Mouse (Mus musculus) midbrain, embryonic 13.5 days (tissue): ENCODE data around the gene Efcab8. TPM values are rescaled to one million over a fixed set of nuclear protein-coding genes. Genes with fewer than 3 reads are reported as not detected.
"Not testable (repeated sequence)": the region's sequence is repeated elsewhere in the genome, so short reads cannot be mapped to it uniquely, and the experiment has no call there.

Source experiments
- ATAC-seq: fragments of 200-750 bp; cut with Nextera tagmentation; 2 replicates; pipeline ENCODE4 v1.8.0; 2017; ENCODE audit warnings: mild to moderate bottlenecking, moderate TSS enrichment, moderate library complexity
- H3K27ac ChIP-seq: fragments of 300-500 bp; sonication (generic); 2 replicates; pipeline ENCODE4 v1.5.1; 2015; ENCODE audit warnings: inconsistent platforms, mild to moderate bottlenecking, moderate library complexity
- H3K27me3 ChIP-seq: fragments of 300-500 bp; sonication (generic); 2 replicates; pipeline ENCODE4 v1.6.1; 2015; ENCODE audit warnings: mild to moderate bottlenecking, inconsistent platforms
- H3K36me3 ChIP-seq: fragments of 300-500 bp; sonication (generic); 2 replicates; pipeline ENCODE4 v1.6.1; 2015; ENCODE audit warnings: mild to moderate bottlenecking, inconsistent platforms
- H3K4me1 ChIP-seq: fragments of 300-500 bp; sonication (generic); replicated peaks from 2 replicates; pipeline ENCODE4 v1.6.1; 2015; ENCODE audit warnings: inconsistent platforms
- H3K4me2 ChIP-seq: fragments of 300-500 bp; sonication (generic); replicated peaks from 2 replicates; pipeline ENCODE4 v1.6.1; 2015; ENCODE audit warnings: moderate library complexity, mild to moderate bottlenecking, inconsistent platforms
- H3K4me3 ChIP-seq: fragments of 300-500 bp; sonication (generic); replicated peaks from 2 replicates; pipeline ENCODE4 v1.5.1; 2015; ENCODE audit warnings: mild to moderate bottlenecking, inconsistent platforms
- H3K9ac ChIP-seq: fragments of 300-500 bp; sonication (generic); replicated peaks from 2 replicates; pipeline ENCODE4 v1.6.1; 2015; ENCODE audit warnings: mild to moderate bottlenecking, inconsistent platforms
- H3K9me3 ChIP-seq: fragments of 300-500 bp; sonication (generic); 2 replicates; pipeline ENCODE4 v1.6.1; 2016; ENCODE audit warnings: mild to moderate bottlenecking, inconsistent platforms
- WGBS: fragments of 180-500 bp; shearing (Covaris S2); methylation state at CpG from one replicate; pipeline ENCODE4 v1.1.7; 2015; 5-methylcytosine and 5-hydroxymethylcytosine counted together
- polyA plus RNA-seq: library from polyadenylated mRNA; unstranded; fragments of >200 nt; fragmentation: Nextera tagmentation; extraction: Ambion mirVana; gene quantifications from 2 replicates; pipeline ENCODE4 v1.2.1, GENCODE M21; 2015

Gene Efcab8
- polyA plus RNA-seq, 1 experiment from 2014 or later = not detected

DNA sequence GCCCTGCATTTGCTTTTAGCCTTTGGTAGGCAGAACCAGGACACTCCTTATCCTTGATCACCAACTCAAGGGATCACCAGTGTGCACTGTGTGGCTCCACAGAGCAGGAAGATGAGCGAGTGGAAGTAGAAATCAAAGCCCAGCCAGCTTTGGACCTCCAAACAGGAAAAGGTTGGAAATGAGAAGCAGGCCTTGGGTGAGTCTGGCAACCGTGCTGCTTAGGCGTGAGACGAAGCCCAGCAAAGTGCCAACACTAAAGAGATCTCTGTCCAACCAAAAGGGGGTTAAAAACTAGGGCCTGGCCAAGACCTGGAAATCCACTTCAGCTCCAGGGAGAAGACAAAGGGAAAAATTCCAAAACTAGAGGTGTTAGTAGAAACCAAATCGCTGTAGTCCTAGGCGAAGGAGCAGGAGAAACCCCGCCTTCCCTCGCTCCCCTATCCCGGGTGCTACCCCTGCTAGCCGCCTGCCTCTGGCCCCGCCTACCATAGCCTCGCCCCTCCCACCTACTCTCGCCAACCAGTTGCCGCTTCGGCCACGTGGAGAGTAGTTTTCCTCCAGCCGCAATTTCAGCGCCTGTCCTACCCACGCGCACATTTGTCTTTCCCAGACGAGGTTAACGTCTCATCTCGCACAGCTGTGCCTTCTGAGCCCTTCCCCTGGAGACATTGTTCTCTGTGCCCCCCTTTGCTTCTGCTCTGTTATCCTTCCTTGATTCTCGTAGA, 931 bp upstream of the Efcab8 start:
- 15% methylated on average over 24 of the region's 24 CpGs for WGBS
- peak; percentile 76 for ATAC-seq
- Histone ChIP-seq H3K27ac (no peak overlapping the region), H3K4me2 (peak overlapping the region; percentile 54), H3K4me1 (peaks cover 10% of the 10 kb centered on the region), H3K4me3 (peak overlapping the region; percentile 16), H3K9ac (0 out of 2 replicates have a peak overlapping the region, but pooled peaks have one; percentile 26), H3K36me3 (peaks cover 11% of the 10 kb centered on the region), H3K27me3 (no peaks in the 10 kb centered on the region; the same call in 1 of the 2 replicates), H3K9me3 (no peaks in the 10 kb centered on the region)

DNA sequence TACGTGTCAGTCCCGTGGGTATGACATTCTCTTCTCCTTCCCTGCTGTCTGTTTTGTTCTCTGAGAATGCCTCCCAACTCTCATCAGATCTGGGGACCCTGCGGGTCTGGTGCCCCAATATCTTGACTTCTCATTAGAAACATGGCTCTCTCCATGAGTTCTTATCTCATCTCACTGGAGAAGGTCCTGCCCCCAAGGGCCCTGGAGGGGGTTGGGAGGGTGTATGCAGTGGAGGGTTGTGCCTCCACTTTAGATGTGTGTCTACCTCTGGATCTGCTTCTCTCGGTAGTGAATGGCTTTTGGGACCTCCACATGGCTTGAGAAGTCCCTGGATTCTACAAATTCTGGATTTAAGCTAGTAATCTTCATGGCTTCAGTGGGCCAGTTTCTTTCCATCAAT, 1.4 kb downstream of the Efcab8 start:
- 86% methylated on average over 4 of the region's 4 CpGs for WGBS
- no peaks in the 10 kb centered on the region for H3K9me3 ChIP-seq
- H3K36me3 ChIP-seq = no peaks in the 10 kb centered on the region
- no peak overlapping the region for H3K4me3 ChIP-seq
- no peaks in the 10 kb centered on the region; the same call in 1 of the 2 replicates for H3K27me3 ChIP-seq
- no peak overlapping the region for H3K4me2 ChIP-seq
- ATAC-seq = no peak
- H3K9ac ChIP-seq = no peak overlapping the region
- H3K27ac ChIP-seq = no peak overlapping the region
- peaks cover 10% of the 10 kb centered on the region for H3K4me1 ChIP-seq

DNA sequence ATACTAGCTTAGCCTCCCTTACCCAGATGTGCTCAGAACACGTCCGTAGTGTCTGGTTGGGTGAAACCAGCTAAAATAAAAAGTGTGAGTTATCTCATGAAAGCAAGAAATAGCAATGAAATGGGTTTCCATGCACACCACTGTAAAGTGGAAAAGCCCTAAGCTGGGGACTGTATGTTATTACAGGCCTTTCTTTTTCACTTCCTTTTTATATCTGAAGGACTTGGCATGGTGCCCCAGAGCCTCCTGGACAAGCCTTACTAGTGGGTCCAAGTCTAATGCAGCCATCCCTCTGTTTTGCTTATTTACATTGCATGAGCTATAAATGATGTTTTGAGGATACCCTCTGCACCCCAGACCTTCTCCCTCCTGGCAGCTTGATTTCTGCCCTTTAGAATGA, 4.9 kb downstream of the Efcab8 start:
- H3K4me2 ChIP-seq = no peak overlapping the region
- ATAC-seq = no peak
- no peak overlapping the region for H3K27ac ChIP-seq
- H3K27me3 ChIP-seq = no peaks in the 10 kb centered on the region; the same call in 1 of the 2 replicates
- no peaks in the 10 kb centered on the region for H3K9me3 ChIP-seq
- H3K4me1 ChIP-seq = no peaks in the 10 kb centered on the region
- WGBS = 91% methylated on average over 2 of the region's 2 CpGs
- H3K4me3 ChIP-seq = no peak overlapping the region
- H3K9ac ChIP-seq = no peak overlapping the region
- no peaks in the 10 kb centered on the region for H3K36me3 ChIP-seq

DNA sequence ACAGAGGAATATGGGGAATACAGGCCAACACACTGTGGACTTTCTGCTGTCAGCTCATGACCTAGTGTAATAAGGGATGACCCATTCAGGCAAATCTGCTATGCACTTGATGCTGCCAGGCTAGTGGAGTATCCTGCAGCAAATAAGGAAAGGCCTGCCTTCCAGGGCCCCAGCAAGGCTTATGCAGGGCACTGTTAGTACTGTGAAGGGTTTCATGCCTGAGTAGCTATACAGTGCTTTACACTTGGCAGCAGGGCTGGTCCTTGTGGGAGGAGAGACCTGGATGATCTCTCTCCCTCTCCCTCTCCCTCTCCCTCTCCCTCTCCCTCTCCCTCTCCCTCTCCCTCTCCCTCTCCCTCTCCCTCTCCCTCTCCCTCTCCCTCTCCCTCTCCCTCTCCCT, 13.6 kb downstream of the Efcab8 start:
- H3K9ac ChIP-seq = no peak overlapping the region
- H3K9me3 ChIP-seq = no peaks in the 10 kb centered on the region
- no peak overlapping the region for H3K27ac ChIP-seq

DNA sequence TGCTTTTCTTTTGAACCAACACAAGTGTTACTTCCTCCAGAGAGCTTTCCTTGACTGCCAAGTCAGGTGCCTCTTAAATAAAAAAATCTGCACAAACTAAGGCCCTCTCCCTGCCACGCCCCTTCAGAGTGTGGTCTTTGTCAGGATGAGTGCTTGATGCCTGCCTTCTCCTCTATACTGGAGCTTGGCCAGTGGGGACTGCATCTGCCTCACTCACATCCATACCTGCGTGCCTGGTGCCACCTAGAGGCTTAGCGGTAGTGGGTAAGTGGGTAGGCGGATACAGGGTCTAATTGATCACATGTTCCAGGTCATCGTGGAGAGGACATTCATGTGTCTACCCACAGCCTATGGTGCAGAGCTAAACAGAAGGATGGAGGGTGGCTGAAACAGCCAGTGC, 15.4 kb downstream of the Efcab8 start:
- 64% methylated on average over 5 of the region's 5 CpGs for WGBS
- Histone ChIP-seq H3K36me3 (no peaks in the 10 kb centered on the region), H3K27ac (no peak overlapping the region), H3K27me3 (no peaks in the 10 kb centered on the region), H3K9me3 (no peaks in the 10 kb centered on the region), H3K9ac (no peak overlapping the region), H3K4me3 (no peak overlapping the region), H3K4me1 (no peaks in the 10 kb centered on the region), H3K4me2 (no peak overlapping the region)
- no peak for ATAC-seq

More for the DNA sequence above, 13.6 kb downstream of the Efcab8 start:
- no peaks in the 10 kb centered on the region for H3K4me1 ChIP-seq
- no peak for ATAC-seq
- no peak overlapping the region for H3K4me2 ChIP-seq
- H3K4me3 ChIP-seq = no peak overlapping the region
- H3K36me3 ChIP-seq = no peaks in the 10 kb centered on the region
- H3K27me3 ChIP-seq = no peaks in the 10 kb centered on the region

DNA sequence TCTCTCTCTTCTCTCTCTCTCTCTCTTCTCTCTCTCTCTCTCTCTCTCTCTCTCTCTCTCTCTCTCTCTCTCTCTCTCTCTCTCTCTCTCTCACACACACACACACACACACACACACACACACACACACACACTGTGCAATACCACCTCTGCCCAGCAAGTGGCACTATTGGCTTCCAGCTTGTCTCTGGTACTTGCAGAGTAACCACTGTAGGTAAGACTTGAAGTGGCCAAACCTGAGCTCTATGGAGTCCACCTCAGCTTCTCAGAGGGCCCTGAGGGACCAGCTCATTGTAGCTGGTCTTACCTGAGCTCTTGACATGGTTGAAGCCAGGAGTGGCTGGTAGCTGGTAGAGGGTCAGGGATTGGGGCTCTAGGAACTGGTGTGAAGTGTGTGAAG, 27.7 kb downstream of the Efcab8 start:
- H3K4me3 ChIP-seq, H3K36me3 ChIP-seq, H3K9ac ChIP-seq, H3K4me1 ChIP-seq, H3K27me3 ChIP-seq, H3K9me3 ChIP-seq, ATAC-seq, H3K4me2 ChIP-seq, H3K27ac ChIP-seq: not testable (repeated sequence)

DNA sequence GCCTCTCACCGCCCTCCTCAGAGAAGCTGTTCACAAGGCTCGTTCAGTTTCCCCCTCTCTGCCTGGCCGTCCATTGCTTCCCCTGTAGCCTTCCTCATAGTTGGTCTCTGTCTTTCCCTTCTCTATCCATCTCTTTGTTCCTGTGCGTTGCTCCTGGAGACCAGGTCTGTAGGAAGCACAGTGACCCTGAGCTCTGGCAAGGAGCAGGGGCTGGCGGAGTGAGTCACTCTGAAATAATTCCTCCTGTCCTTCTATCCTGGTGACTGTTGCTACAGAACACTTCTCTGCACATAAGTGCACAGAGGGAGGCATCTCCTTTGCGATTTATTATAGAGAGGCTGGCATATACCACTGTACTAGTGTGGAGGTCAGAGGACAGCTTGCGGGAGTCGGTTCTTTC, 28.4 kb downstream of the Efcab8 start:
- no peak for ATAC-seq
- Histone ChIP-seq H3K4me3 (no peak overlapping the region), H3K27ac (no peak overlapping the region), H3K27me3 (no peaks in the 10 kb centered on the region), H3K9ac (no peak overlapping the region), H3K4me1 (no peaks in the 10 kb centered on the region), H3K9me3 (no peaks in the 10 kb centered on the region), H3K36me3 (no peaks in the 10 kb centered on the region), H3K4me2 (no peak overlapping the region)
- 79% methylated on average over 8 of the region's 8 CpGs for WGBS

DNA sequence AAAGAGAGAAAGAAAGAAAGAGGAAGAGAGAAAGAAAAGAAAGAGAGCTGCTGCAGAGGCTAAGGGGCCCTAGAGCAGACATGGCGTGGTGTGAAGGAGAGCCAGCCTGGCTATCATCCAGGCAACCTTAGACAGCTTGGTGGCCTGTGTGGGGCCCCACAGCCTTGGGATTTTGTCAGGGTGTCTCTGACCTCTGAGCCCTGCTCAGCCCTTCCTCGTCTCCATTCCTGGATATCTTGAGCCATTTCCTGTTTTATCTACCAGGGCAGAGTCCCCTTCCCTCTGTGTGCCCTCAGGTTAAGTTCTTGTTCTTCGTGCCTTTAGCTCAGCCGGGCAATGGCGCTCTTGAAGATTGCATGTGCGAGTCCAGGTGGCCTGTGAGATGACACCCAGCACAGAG, 29.1 kb downstream of the Efcab8 start:
- Histone ChIP-seq H3K4me1 (no peaks in the 10 kb centered on the region), H3K36me3 (no peaks in the 10 kb centered on the region), H3K9ac (no peak overlapping the region), H3K4me3 (no peak overlapping the region), H3K9me3 (no peaks in the 10 kb centered on the region), H3K4me2 (no peak overlapping the region), H3K27ac (no peak overlapping the region), H3K27me3 (no peaks in the 10 kb centered on the region)
- no peak for ATAC-seq
- 88% methylated on average over 6 of the region's 6 CpGs for WGBS

DNA sequence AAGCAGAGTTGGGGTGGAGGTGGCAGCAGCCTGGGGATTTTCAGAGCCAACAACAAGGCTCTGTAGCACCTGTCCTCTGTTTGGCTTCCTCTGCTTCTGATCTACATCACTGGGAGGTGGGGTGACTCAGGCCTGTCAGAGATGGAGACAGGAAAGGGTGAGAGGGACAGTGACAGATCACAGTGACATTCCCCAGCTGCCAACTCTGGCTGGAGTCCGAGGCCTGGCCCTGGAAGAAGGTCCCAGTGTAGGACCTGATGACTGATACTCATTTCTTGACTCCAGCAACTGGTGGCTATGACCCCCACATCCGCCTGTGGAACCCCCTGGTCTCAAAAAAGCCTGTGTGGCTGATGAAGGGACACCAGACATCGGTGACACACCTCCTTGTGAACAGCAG, 30.2 kb downstream of the Efcab8 start:
- WGBS = 67% methylated on average over 3 of the region's 3 CpGs
- Histone ChIP-seq H3K36me3 (no peaks in the 10 kb centered on the region), H3K4me3 (no peak overlapping the region), H3K27ac (no peak overlapping the region), H3K9me3 (no peaks in the 10 kb centered on the region), H3K9ac (no peak overlapping the region), H3K27me3 (no peaks in the 10 kb centered on the region), H3K4me1 (no peaks in the 10 kb centered on the region), H3K4me2 (no peak overlapping the region)
- no peak for ATAC-seq

DNA sequence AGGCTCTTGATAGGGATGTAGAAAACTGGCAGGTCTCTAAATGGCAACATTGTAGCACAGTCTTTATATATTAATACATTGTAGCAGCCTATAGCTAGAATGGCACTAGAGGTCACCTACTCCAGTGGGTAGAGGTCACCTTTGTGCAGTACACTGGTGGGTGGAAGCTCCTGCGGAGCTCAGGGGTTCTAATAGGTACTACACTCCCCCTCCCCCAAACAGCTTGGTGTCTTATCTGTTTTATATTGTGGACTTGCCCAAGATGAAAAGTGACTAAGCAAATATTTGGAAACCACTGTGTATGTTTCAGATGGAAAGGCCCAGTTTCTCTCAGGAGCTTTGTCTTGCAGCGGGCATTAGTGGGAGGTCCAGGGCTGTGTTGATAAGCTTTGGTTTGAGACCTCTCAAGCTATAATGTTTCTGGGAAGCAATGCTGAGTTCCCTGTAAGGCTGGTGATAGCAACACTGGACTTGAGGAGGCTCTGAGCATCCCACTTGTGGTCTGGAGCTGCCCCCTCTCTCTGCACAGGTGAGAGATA, 42.3 kb downstream of the Efcab8 start:
- no peaks in the 10 kb centered on the region for H3K36me3 ChIP-seq
- no peaks in the 10 kb centered on the region for H3K9me3 ChIP-seq
- no peak overlapping the region for H3K9ac ChIP-seq
- 85% methylated on average over 2 of the region's 2 CpGs for WGBS
- no peak overlapping the region for H3K27ac ChIP-seq
- no peak overlapping the region for H3K4me3 ChIP-seq
- no peaks in the 10 kb centered on the region for H3K27me3 ChIP-seq
- peaks cover 4% of the 10 kb centered on the region; the same call in 1 of the 2 replicates for H3K4me1 ChIP-seq
- no peak overlapping the region for H3K4me2 ChIP-seq
- no peak for ATAC-seq

DNA sequence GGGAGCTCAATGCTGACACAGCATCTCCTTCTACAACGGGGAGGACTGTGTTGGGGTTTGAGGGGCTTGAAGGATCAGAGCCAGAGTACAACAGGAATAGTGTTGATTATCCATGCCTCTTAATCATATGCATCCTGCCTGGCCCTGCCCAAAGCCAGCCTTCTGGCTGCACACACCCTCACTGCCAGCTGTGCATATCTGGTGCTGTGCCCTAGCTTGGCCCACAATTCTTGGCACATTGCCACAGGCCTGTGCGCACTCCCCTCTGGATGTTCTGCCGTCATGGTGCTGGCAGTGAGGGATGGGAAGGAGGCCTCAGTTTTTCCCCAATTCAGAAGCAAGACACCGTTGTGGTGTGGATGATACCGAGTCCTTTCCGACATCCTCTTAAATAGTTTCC, 44.9 kb downstream of the Efcab8 start:
- H3K9me3 ChIP-seq = no peaks in the 10 kb centered on the region
- no peak overlapping the region for H3K9ac ChIP-seq
- no peak overlapping the region for H3K4me3 ChIP-seq
- 76% methylated on average over 6 of the region's 6 CpGs for WGBS
- H3K4me2 ChIP-seq = no peak overlapping the region
- H3K27ac ChIP-seq = no peak overlapping the region
- H3K36me3 ChIP-seq = no peaks in the 10 kb centered on the region
- peak; percentile 75 for ATAC-seq
- H3K4me1 ChIP-seq = peaks cover 4% of the 10 kb centered on the region; the same call in 1 of the 2 replicates
- no peaks in the 10 kb centered on the region for H3K27me3 ChIP-seq

DNA sequence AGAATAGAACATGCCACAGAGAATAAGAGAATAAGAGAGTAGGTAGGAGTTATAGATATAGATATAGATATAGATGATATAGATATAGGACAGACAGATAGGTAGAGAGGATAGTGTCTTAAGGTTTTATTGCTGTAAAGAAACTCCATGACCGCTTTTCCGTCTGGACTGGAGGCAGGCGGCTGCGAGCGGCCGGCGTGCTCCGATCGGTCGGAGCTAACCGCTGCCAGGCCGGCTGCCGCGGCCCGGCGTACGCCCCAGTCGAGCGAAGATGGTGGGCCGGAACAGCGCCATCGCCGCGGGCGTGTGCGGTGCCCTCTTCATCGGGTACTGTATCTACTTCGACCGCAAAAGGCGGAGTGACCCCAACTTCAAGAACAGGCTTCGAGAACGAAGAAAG, 46.2 kb downstream of the Efcab8 start:
- H3K27me3 ChIP-seq, H3K27ac ChIP-seq, H3K9me3 ChIP-seq, H3K4me2 ChIP-seq, H3K4me3 ChIP-seq, H3K4me1 ChIP-seq, ATAC-seq, H3K9ac ChIP-seq, H3K36me3 ChIP-seq: not testable (repeated sequence)
- WGBS = 70% methylated on average over 32 of the region's 32 CpGs
